Mouse (Mus musculus): Measurements from ENCODE around the gene Dennd2d. TPM values are rescaled to one million over a fixed set of nuclear protein-coding genes. Genes with fewer than 3 reads are reported as not detected.

Gene Dennd2d
- polyA plus RNA-seq, 1 experiment from 2014 or later = 8.8 TPM

- Histone ChIP-seq H3K9ac (no peak overlapping the region), H3K4me3 (ENCODE audit: low read depth, low read length) (no peak overlapping the region), H3K4me1 (ENCODE audit: insufficient read depth) (no peaks in the 10 kb centered on the region), H3K9me3 (ENCODE audit: low read depth, low read length) (no peaks in the 10 kb centered on the region), H3K27me3 (ENCODE audit: insufficient read depth, low read length) (no peaks in the 10 kb centered on the region), H3K36me3 (ENCODE audit: insufficient read depth) (peaks cover 6% of the 10 kb centered on the region; the same call in 1 of the 2 replicates), H3K4me2 (no peak overlapping the region), H3K27ac (ENCODE audit: low read depth) (peak overlapping the region; percentile 72)
- DNase-seq (peak; percentile 62), ATAC-seq (ENCODE audit: insufficient read depth) (peak; percentile 94)
- no peak for TF ChIP-seq CTCF (IDR thresholded peaks at IDR 0.05; ENCODE audit: low read depth)
- WGBS = 23% methylated on average over 4 of the region's 4 CpGs
Observed at GRCm38 (mm10) chr3:106496045-106496721, 14.0 kb downstream of the Dennd2d start.

- TF ChIP-seq CTCF (IDR thresholded peaks at IDR 0.05; ENCODE audit: low read depth) = no peak
- no peak overlapping the region for H3K9ac ChIP-seq
- peaks cover 8% of the 10 kb centered on the region; the same call in 1 of the 2 replicates for H3K36me3 ChIP-seq (ENCODE audit: insufficient read depth)
- no peak overlapping the region for H3K4me3 ChIP-seq (ENCODE audit: low read depth, low read length)
- ATAC-seq (ENCODE audit: insufficient read depth) (no peak), DNase-seq (no peak)
- no peak overlapping the region; the same call in 1 of the 2 replicates for H3K27ac ChIP-seq (ENCODE audit: low read depth)
- no peaks in the 10 kb centered on the region for H3K27me3 ChIP-seq (ENCODE audit: insufficient read depth, low read length)
- H3K4me2 ChIP-seq = no peak overlapping the region
- H3K4me1 ChIP-seq (ENCODE audit: insufficient read depth) = no peaks in the 10 kb centered on the region
- no peaks in the 10 kb centered on the region for H3K9me3 ChIP-seq (ENCODE audit: low read depth, low read length)
- WGBS = 41% methylated on average over 3 of the region's 3 CpGs
Observed at GRCm38 (mm10) chr3:106496996-106497395, 14.8 kb downstream of the Dennd2d start.

GRCm38 (mm10) chr3:106500510-106500909 lies 18.3 kb downstream of the Dennd2d start:
- H3K36me3 ChIP-seq (ENCODE audit: insufficient read depth) = peaks cover 36% of the 10 kb centered on the region
- no peak overlapping the region for H3K27ac ChIP-seq (ENCODE audit: low read depth)
- no peak overlapping the region for H3K4me3 ChIP-seq (ENCODE audit: low read depth, low read length)
- no peaks in the 10 kb centered on the region for H3K4me1 ChIP-seq (ENCODE audit: insufficient read depth)
- H3K9me3 ChIP-seq (ENCODE audit: low read depth, low read length) = no peaks in the 10 kb centered on the region
- ATAC-seq (ENCODE audit: insufficient read depth) (no peak), DNase-seq (no peak)
- H3K27me3 ChIP-seq (ENCODE audit: insufficient read depth, low read length) = no peaks in the 10 kb centered on the region
- no peak for TF ChIP-seq CTCF (IDR thresholded peaks at IDR 0.05; ENCODE audit: low read depth)
- no peak overlapping the region for H3K4me2 ChIP-seq
- no peak overlapping the region for H3K9ac ChIP-seq
- 86% methylated on average over 2 of the region's 2 CpGs for WGBS

GRCm38 (mm10) chr3:106502892-106503291 lies 20.7 kb downstream of the Dennd2d start:
- H3K4me2 ChIP-seq = no peak overlapping the region
- H3K27ac ChIP-seq (ENCODE audit: low read depth) = no peak overlapping the region
- 76% methylated on average over 2 of the region's 2 CpGs for WGBS
- H3K4me3 ChIP-seq (ENCODE audit: low read depth, low read length) = no peak overlapping the region
- H3K4me1 ChIP-seq (ENCODE audit: insufficient read depth) = no peaks in the 10 kb centered on the region
- no peak overlapping the region for H3K9ac ChIP-seq
- ATAC-seq (ENCODE audit: insufficient read depth) = no peak
- DNase-seq = no peak
- no peaks in the 10 kb centered on the region for H3K27me3 ChIP-seq (ENCODE audit: insufficient read depth, low read length)
- peaks cover 36% of the 10 kb centered on the region for H3K36me3 ChIP-seq (ENCODE audit: insufficient read depth)
- TF ChIP-seq CTCF (IDR thresholded peaks at IDR 0.05; ENCODE audit: low read depth) = no peak
- H3K9me3 ChIP-seq (ENCODE audit: low read depth, low read length) = no peaks in the 10 kb centered on the region

GRCm38 (mm10) chr3:106510669-106511068 lies 28.5 kb downstream of the Dennd2d start:
- no peak overlapping the region for H3K9ac ChIP-seq
- 73% methylated on average over 1 of the region's 1 CpGs for WGBS
- peaks cover 5% of the 10 kb centered on the region; the same call in 1 of the 2 replicates for H3K36me3 ChIP-seq (ENCODE audit: insufficient read depth)
- H3K4me1 ChIP-seq (ENCODE audit: insufficient read depth) = no peaks in the 10 kb centered on the region
- no peak for TF ChIP-seq CTCF (IDR thresholded peaks at IDR 0.05; ENCODE audit: low read depth)
- no peak overlapping the region for H3K27ac ChIP-seq (ENCODE audit: low read depth)
- ATAC-seq (ENCODE audit: insufficient read depth) (no peak), DNase-seq (no peak)
- no peaks in the 10 kb centered on the region for H3K27me3 ChIP-seq (ENCODE audit: insufficient read depth, low read length)
- H3K4me2 ChIP-seq = no peak overlapping the region
- H3K4me3 ChIP-seq (ENCODE audit: low read depth, low read length) = no peak overlapping the region
- H3K9me3 ChIP-seq (ENCODE audit: low read depth, low read length) = no peaks in the 10 kb centered on the region

GRCm38 (mm10) chr3:106515016-106515415 lies 32.8 kb downstream of the Dennd2d start:
- TF ChIP-seq CTCF (IDR thresholded peaks at IDR 0.05; ENCODE audit: low read depth) = no peak
- H3K27me3 ChIP-seq (ENCODE audit: insufficient read depth, low read length) = no peaks in the 10 kb centered on the region
- H3K9ac ChIP-seq = no peak overlapping the region
- H3K4me3 ChIP-seq (ENCODE audit: low read depth, low read length) = no peak overlapping the region
- ATAC-seq (ENCODE audit: insufficient read depth) (no peak), DNase-seq (no peak)
- WGBS = 80% methylated on average over 6 of the region's 6 CpGs
- no peak overlapping the region for H3K27ac ChIP-seq (ENCODE audit: low read depth)
- H3K36me3 ChIP-seq (ENCODE audit: insufficient read depth) = peaks cover 5% of the 10 kb centered on the region; the same call in 1 of the 2 replicates
- no peaks in the 10 kb centered on the region for H3K4me1 ChIP-seq (ENCODE audit: insufficient read depth)
- H3K4me2 ChIP-seq = no peak overlapping the region
- no peaks in the 10 kb centered on the region for H3K9me3 ChIP-seq (ENCODE audit: low read depth, low read length)

GRCm38 (mm10) chr3:106522730-106523129 lies 40.5 kb downstream of the Dennd2d start:
- no peaks in the 10 kb centered on the region for H3K4me1 ChIP-seq (ENCODE audit: insufficient read depth)
- 89% methylated on average over 1 of the region's 1 CpGs for WGBS
- 0 out of 2 replicates have a peak, but pooled peaks cover 3% of the 10 kb centered on the region for H3K36me3 ChIP-seq (ENCODE audit: insufficient read depth)
- H3K27ac ChIP-seq (ENCODE audit: low read depth) = no peak overlapping the region
- H3K4me2 ChIP-seq = no peak overlapping the region
- no peak overlapping the region for H3K4me3 ChIP-seq (ENCODE audit: low read depth, low read length)
- no peak overlapping the region for H3K9ac ChIP-seq
- no peak for TF ChIP-seq CTCF (IDR thresholded peaks at IDR 0.05; ENCODE audit: low read depth)
- DNase-seq (no peak), ATAC-seq (ENCODE audit: insufficient read depth) (no peak)
- H3K27me3 ChIP-seq (ENCODE audit: insufficient read depth, low read length) = no peaks in the 10 kb centered on the region
- no peaks in the 10 kb centered on the region for H3K9me3 ChIP-seq (ENCODE audit: low read depth, low read length)

Data from lung, embryonic 14.5 days (tissue).